In the genomic region with DNA sequence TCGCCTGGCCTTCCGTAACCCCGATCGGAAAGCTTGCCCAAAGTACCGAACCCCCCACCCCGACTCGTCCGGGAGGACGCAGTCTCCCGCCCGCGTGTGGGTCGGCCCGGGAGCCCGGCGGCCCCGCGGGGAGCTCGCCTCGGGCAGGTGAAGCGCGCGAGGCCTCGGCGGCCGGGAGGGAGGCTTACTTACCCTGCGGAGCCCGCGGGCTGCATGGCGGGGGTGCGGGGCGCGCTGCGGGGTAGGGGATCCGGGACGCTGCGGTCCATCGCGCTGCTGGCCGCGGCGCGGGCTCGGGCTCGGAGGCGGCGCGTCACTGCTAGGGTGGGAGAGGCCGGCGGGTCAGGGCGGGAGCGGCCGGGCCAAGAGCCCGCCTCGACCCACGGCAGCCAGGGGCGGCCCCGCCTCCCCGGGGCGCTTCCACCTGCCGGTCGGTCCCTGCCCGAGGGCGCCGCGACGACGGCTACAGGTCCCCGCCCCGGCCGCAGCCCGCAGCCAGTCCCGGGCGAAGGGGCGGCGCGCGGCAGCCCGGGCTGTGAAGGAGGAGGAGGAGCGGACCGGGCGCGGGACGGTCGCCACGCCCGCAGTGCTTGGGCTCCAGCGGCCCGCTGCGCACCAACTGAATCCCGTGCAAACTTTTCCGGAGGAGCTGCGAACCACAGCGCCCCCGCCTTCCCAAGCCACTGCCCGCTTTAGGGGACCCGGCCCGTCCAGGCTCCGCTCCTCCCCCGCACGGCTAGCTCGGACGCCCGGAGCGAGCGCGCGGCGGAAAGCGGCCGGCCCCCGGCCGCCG, we compare ENCODE assay signal across 8 mouse cellular contexts. TPM values are rescaled to one million over a fixed set of nuclear protein-coding genes. Genes with fewer than 3 reads are reported as not detected.
DNase-seq lines count a peak whose midpoint lies in the region; ATAC-seq and TF ChIP-seq lines count a peak whose summit lies in the region.

No protein-coding gene starts in this region.

- no peaks in the 10 kb centered on the region for H3K36me3 ChIP-seq in heart, embryonic 14.5 days (ENCODE audit: control insufficient read depth, insufficient read depth, low read length)
- no peaks in the 10 kb centered on the region for H3K36me3 ChIP-seq in kidney, postnatal 0 days (ENCODE audit: insufficient read depth, low read length)
- no peaks in the 10 kb centered on the region for H3K36me3 ChIP-seq in liver, embryonic 13.5 days
- H3K36me3 ChIP-seq in stomach, embryonic 14.5 days (ENCODE audit: control insufficient read depth, insufficient read depth, low read length) = no peaks in the 10 kb centered on the region

- no peaks in the 10 kb centered on the region for H3K27me3 ChIP-seq in heart, embryonic 14.5 days (ENCODE audit: control insufficient read depth, insufficient read depth, low read length)
- no peaks in the 10 kb centered on the region for H3K27me3 ChIP-seq in kidney, postnatal 0 days (ENCODE audit: insufficient read depth, low read length)
- H3K27me3 ChIP-seq in liver, embryonic 13.5 days = peaks cover 38% of the 10 kb centered on the region
- no peaks in the 10 kb centered on the region for H3K27me3 ChIP-seq in stomach, embryonic 14.5 days (ENCODE audit: control insufficient read depth, insufficient read depth, low read length)

- H3K4me2 ChIP-seq in heart, embryonic 14.5 days (ENCODE audit: low read length) = peak overlapping the region; percentile 90
- H3K4me2 ChIP-seq in kidney, postnatal 0 days (ENCODE audit: low read length) = peak overlapping the region; percentile 94
- peak overlapping the region; percentile 70 for H3K4me2 ChIP-seq in liver, embryonic 13.5 days
- H3K4me2 ChIP-seq in stomach, embryonic 14.5 days (replicated peaks; ENCODE audit: low read depth, low read length) = peak overlapping the region; percentile 84

- no peaks in the 10 kb centered on the region for H3K9me3 ChIP-seq in heart, embryonic 14.5 days (ENCODE audit: control insufficient read depth, low read length)
- H3K9me3 ChIP-seq in kidney, postnatal 0 days (replicated peaks; ENCODE audit: low read length) = no peaks in the 10 kb centered on the region
- H3K9me3 ChIP-seq in liver, embryonic 13.5 days (replicated peaks) = no peaks in the 10 kb centered on the region
- H3K9me3 ChIP-seq in stomach, embryonic 14.5 days (ENCODE audit: control insufficient read depth, low read depth, low read length) = peaks cover 3% of the 10 kb centered on the region; the same call in 1 of the 2 replicates

- TF ChIP-seq POLR2A in embryonic fibroblast, embryonic 13.5 days (IDR thresholded peaks at IDR 0.05; ENCODE audit: low read depth, low read length) = peak; percentile 69

- peak overlapping the region; percentile 68 for H3K4me3 ChIP-seq in embryonic fibroblast, embryonic 13.5 days (ENCODE audit: insufficient read depth, low read length)
- H3K4me3 ChIP-seq in heart, embryonic 14.5 days (ENCODE audit: control insufficient read depth in 1 of 2, insufficient read depth in 1 of 2, low read depth in 1 of 2, low read length in 2 of 2) = peak overlapping the region; percentile 61 to 88
- H3K4me3 ChIP-seq in kidney, postnatal 0 days (replicated peaks; ENCODE audit: low read depth, low read length) = peak overlapping the region; percentile 82
- peak overlapping the region; percentile 63 for H3K4me3 ChIP-seq in liver, embryonic 13.5 days (replicated peaks)
- H3K4me3 ChIP-seq in stomach, embryonic 14.5 days (ENCODE audit: low read depth, low read length) = peak overlapping the region; percentile 79

- peak overlapping the region; percentile 78 for H3K27ac ChIP-seq in embryonic fibroblast, embryonic 13.5 days (ENCODE audit: insufficient read depth, low read length)
- H3K27ac ChIP-seq in heart, embryonic 14.5 days (replicated peaks in 1 of 2; ENCODE audit: control insufficient read depth in 1 of 2, insufficient read depth in 1 of 2, low read depth in 2 of 2, low read length in 2 of 2) = peak overlapping the region; percentile 82 to 91
- H3K27ac ChIP-seq in kidney, postnatal 0 days = peak overlapping the region; percentile 99
- H3K27ac ChIP-seq in liver, embryonic 13.5 days = peak overlapping the region; percentile 77
- peak overlapping the region; percentile 98 for H3K27ac ChIP-seq in stomach, embryonic 14.5 days (ENCODE audit: low read length)

- peak; percentile 92 for ATAC-seq in heart, embryonic 14.5 days (ENCODE audit: insufficient number of reproducible peaks, insufficient read depth, low FRiP score, low read depth)
- ATAC-seq in kidney, postnatal 0 days (replicated peaks; ENCODE audit: low FRiP score, low read depth) = peak; percentile 91
- peak; percentile 84 for ATAC-seq in liver, embryonic 13.5 days (ENCODE audit: low read depth)
- ATAC-seq in stomach, embryonic 14.5 days (ENCODE audit: insufficient number of reproducible peaks, insufficient read depth, low FRiP score, low read depth) = peak; percentile 91

- WGBS in heart, embryonic 14.5 days = under 1% methylated on average over 88 of the region's 114 CpGs
- WGBS in kidney, postnatal 0 days = under 1% methylated on average over 100 of the region's 114 CpGs
- under 1% methylated on average over 87 of the region's 114 CpGs for WGBS in liver, embryonic 13.5 days (ENCODE audit: insufficient replicate concordance)
- WGBS in stomach, embryonic 14.5 days = under 1% methylated on average over 72 of the region's 114 CpGs

- H3K9ac ChIP-seq in heart, embryonic 14.5 days (ENCODE audit: low read length) = peak overlapping the region; percentile 86
- peak overlapping the region; percentile 90 for H3K9ac ChIP-seq in kidney, postnatal 0 days (ENCODE audit: low read depth, low read length)
- peak overlapping the region; percentile 64 for H3K9ac ChIP-seq in liver, embryonic 13.5 days
- peak overlapping the region; percentile 81 for H3K9ac ChIP-seq in stomach, embryonic 14.5 days (replicated peaks; ENCODE audit: low read depth, low read length)

- peaks cover 3% of the 10 kb centered on the region; the same call in 1 of the 2 replicates for H3K4me1 ChIP-seq in embryonic fibroblast, embryonic 13.5 days (ENCODE audit: control insufficient read depth, insufficient read depth, low read length)
- peaks cover 0 to 20% of the 10 kb centered on the region in 2 experiments; a peak in 3 of 4 replicates for H3K4me1 ChIP-seq in heart, embryonic 14.5 days (ENCODE audit: control insufficient read depth in 2 of 2, insufficient read depth in 2 of 2, low read length in 2 of 2)
- H3K4me1 ChIP-seq in kidney, postnatal 0 days (replicated peaks; ENCODE audit: insufficient read depth, low read length) = 0 out of 2 replicates have a peak, but pooled peaks cover 5% of the 10 kb centered on the region
- H3K4me1 ChIP-seq in liver, embryonic 13.5 days (replicated peaks) = 0 out of 2 replicates have a peak, but pooled peaks cover 3% of the 10 kb centered on the region
- H3K4me1 ChIP-seq in stomach, embryonic 14.5 days (ENCODE audit: control insufficient read depth, insufficient read depth, low read length) = peaks cover 8% of the 10 kb centered on the region; the same call in 1 of the 2 replicates

- no peak for TF ChIP-seq CTCF in embryonic fibroblast, embryonic 13.5 days (IDR thresholded peaks at IDR 0.05; ENCODE audit: borderline replicate concordance, insufficient read depth, low read length)
- peak; percentile 12; the same call in 1 of the 2 replicates for TF ChIP-seq CTCF in kidney, postnatal 0 days (IDR thresholded peaks at IDR 0.05; ENCODE audit: low read depth)

- peak; percentile 93 for DNase-seq in 3134 (ENCODE audit: extremely low read depth, insufficient read length, low spot score)
- peak; percentile 71 to 76 for DNase-seq in adrenal gland, postnatal 4 days (ENCODE audit: low spot score in 2 of 2)
- peak; percentile 81 for DNase-seq in kidney, postnatal 0 days (ENCODE audit: low spot score)
- DNase-seq in liver, embryonic 13.5 days = peak; percentile 26
- peak; percentile 35 to 53 for DNase-seq in natural killer cell, adult 2 months (ENCODE audit: low spot score in 2 of 2)

RNA-seq across cellular contexts. Expression of gene Cobll1, which starts 0.8 kb away (rescaled TPM):
- 100 to 1,000 TPM; 148 to 149 TPM for total RNA-seq in adrenal gland, postnatal 4 days (2021)
- polyA plus RNA-seq in embryonic fibroblast, embryonic 13.5 days (2011; ENCODE audit: insufficient read length, low read depth, missing spikeins) = 15.0 and 25.5 TPM in 2 replicates
- 10.6 and 13.2 TPM in 2 replicates for polyA plus RNA-seq in heart, embryonic 14.5 days (2014; fragmentation: Nextera tagmentation; extraction: Ambion mirVana)
- polyA plus RNA-seq in kidney, postnatal 0 days (2015; fragmentation: Nextera tagmentation; extraction: Ambion mirVana) = 23.8 and 25.7 TPM in 2 replicates
- polyA plus RNA-seq in liver, embryonic 13.5 days (2015; fragmentation: Nextera tagmentation; extraction: Ambion mirVana) = 2.3 and 3.9 TPM in 2 replicates
- 17.2 and 17.4 TPM in 2 replicates for polyA plus RNA-seq in stomach, embryonic 14.5 days (2014; fragmentation: Nextera tagmentation; extraction: Ambion mirVana)

Comparison
In these comparisons a context has a peak if more than half of its experiments do, and no peak if none do; other contexts are left out.
1. Peak in every context shown above with its lines: DNase-seq, ATAC-seq, H3K4me3 ChIP-seq and H3K27ac ChIP-seq.
2. DNase-seq: peak in every context shown above with its lines; median percentile 93 in 3134; 81 in kidney, postnatal 0 days; 74 in adrenal gland, postnatal 4 days; 44 in natural killer cell, adult 2 months; 26 in liver, embryonic 13.5 days.